Mouse (Mus musculus) heart, adult 2 months (tissue): Measurements from ENCODE around the gene Lst1.

Experiments
- CTCF ChIP-seq: fragments of 200-600 bp; IDR thresholded peaks from 2 replicates; pipeline ENCODE4 v1.8.1; 2022; ENCODE audit warnings: antibody characterized with exemption, mild to moderate bottlenecking, moderate library complexity
- POLR2A ChIP-seq: fragments of 200-500 bp; IDR thresholded peaks from 2 replicates; pipeline ENCODE4 v1.6.1; 2011; ENCODE audit warnings: mild to moderate bottlenecking, low read depth, low read length, control low read depth; ENCODE audit not compliant: insufficient read depth

DNA sequence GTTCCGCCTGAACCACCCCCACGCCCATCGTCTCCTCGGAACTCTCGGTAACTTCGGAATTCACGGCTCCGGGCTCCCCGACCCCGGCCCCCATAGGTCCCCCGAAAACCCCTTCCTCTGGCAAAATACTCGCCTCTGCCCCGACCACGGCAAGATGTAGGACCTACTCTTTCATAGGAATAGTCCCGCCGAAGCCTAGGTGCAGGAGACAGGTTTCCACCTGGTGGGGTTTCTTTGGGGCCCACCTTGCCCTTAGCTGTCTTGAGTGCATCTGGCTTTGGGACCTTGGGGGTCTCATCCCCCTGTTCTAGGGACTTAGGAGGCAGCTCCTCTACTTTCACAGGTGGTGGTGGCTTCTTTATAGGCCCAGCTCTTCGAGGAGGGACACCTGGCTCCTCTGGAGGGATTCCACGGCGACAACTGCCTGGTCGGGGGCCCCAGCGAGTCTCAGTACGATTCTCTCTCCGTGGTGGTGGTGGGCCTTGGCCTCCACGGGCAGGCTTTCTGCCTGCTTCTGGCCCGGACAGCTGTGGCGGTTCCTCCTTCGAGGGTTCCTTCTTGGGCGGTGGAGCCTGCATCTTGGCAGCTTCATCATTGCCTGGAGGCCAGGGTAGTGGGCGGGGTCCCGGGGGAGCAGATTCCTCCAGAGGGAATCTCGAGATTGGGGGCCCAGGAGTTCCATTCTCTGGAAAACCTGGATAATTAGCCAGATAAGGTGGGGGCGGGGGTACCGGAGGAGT, 31.6 kb downstream of the Lst1 start:
- TF ChIP-seq CTCF, result no peak
- TF ChIP-seq POLR2A, result no peak
